In the genomic region with DNA sequence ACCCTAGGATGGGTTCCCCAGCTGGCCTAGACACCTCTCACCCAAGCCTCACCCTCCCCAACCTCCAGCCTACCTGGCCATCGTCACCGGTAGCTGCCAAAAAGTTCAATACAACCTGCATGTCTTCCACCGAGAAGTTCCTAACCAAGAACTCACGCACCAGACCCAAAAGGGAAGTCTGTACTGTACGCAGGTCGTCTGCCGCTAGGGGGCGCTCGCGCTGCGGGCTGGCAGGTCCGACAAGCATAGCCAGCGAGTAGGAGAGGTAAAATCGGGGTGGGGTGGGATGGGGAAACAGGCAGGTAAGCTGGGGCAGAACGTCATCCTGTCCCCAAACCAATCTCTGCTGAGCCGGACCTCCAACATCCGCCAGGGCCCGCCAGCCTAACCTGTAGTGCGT, we compare ENCODE assay signal across 8 mouse cellular contexts. TPM values are rescaled to one million over a fixed set of nuclear protein-coding genes. Genes with fewer than 3 reads are reported as not detected.
DNase-seq lines count a peak whose midpoint lies in the region; ATAC-seq lines count a peak whose summit lies in the region.

No protein-coding gene starts in this region.

- peaks cover 36% of the 10 kb centered on the region for H3K36me3 ChIP-seq in kidney, embryonic 15.5 days
- H3K36me3 ChIP-seq in forebrain, embryonic 16.5 days (ENCODE audit: control insufficient read depth, insufficient read depth), result no peaks in the 10 kb centered on the region
- H3K36me3 ChIP-seq in hindbrain, embryonic 12.5 days, result peaks cover 4% of the 10 kb centered on the region; the same call in 1 of the 2 replicates
- no peaks in the 10 kb centered on the region; the same call in 1 of the 2 replicates for H3K36me3 ChIP-seq in midbrain, embryonic 14.5 days (ENCODE audit: control insufficient read depth, insufficient read depth, low read length)

- H3K4me1 ChIP-seq in kidney, embryonic 15.5 days, result peaks cover 23% of the 10 kb centered on the region
- 0 out of 2 replicates have a peak, but pooled peaks cover 4% of the 10 kb centered on the region for H3K4me1 ChIP-seq in forebrain, embryonic 16.5 days (replicated peaks; ENCODE audit: control insufficient read depth, insufficient read depth, low read length)
- H3K4me1 ChIP-seq in hindbrain, embryonic 12.5 days, result peaks cover 17% of the 10 kb centered on the region
- H3K4me1 ChIP-seq in midbrain, embryonic 14.5 days (ENCODE audit: control insufficient read depth, insufficient read depth, low read length), result no peaks in the 10 kb centered on the region

- H3K9ac ChIP-seq in kidney, embryonic 15.5 days, result no peak overlapping the region
- H3K9ac ChIP-seq in forebrain, embryonic 16.5 days (replicated peaks; ENCODE audit: low read depth, low read length), result no peak overlapping the region
- H3K9ac ChIP-seq in hindbrain, embryonic 12.5 days, result no peak overlapping the region
- no peak overlapping the region for H3K9ac ChIP-seq in midbrain, embryonic 14.5 days (replicated peaks; ENCODE audit: low read length)

- peak; percentile 75 for DNase-seq in kidney, adult 11 months
- DNase-seq in cerebellum, adult 18-20 months, result peak; percentile 84 to 94
- DNase-seq in left cerebral cortex, postnatal 14 days (ENCODE audit: low spot score in 2 of 2), result peak; percentile 86 to 92
- peak; percentile 91 for DNase-seq in midbrain, embryonic 14.5 days
- DNase-seq in spleen, postnatal 10 days (ENCODE audit: low spot score in 2 of 2), result peak; percentile 87 to 95

- H3K9me3 ChIP-seq in kidney, embryonic 15.5 days (replicated peaks), result no peaks in the 10 kb centered on the region
- no peaks in the 10 kb centered on the region for H3K9me3 ChIP-seq in forebrain, embryonic 16.5 days (ENCODE audit: control insufficient read depth, low read length)
- H3K9me3 ChIP-seq in hindbrain, embryonic 12.5 days (replicated peaks), result no peaks in the 10 kb centered on the region
- no peaks in the 10 kb centered on the region for H3K9me3 ChIP-seq in midbrain, embryonic 14.5 days (ENCODE audit: control insufficient read depth, low read length)

- no peak overlapping the region for H3K4me3 ChIP-seq in kidney, embryonic 15.5 days (replicated peaks)
- no peak overlapping the region for H3K4me3 ChIP-seq in forebrain, embryonic 16.5 days (replicated peaks; ENCODE audit: low read length)
- H3K4me3 ChIP-seq in hindbrain, embryonic 12.5 days, result no peak overlapping the region
- no peak overlapping the region for H3K4me3 ChIP-seq in midbrain, embryonic 14.5 days (replicated peaks; ENCODE audit: low read depth, low read length)

- WGBS in kidney, embryonic 15.5 days, result 7% methylated on average over 19 of the region's 19 CpGs
- 7% methylated on average over 19 of the region's 19 CpGs for WGBS in forebrain, embryonic 16.5 days
- WGBS in hindbrain, embryonic 12.5 days, result 6% methylated on average over 19 of the region's 19 CpGs
- WGBS in midbrain, embryonic 14.5 days, result 5% methylated on average over 19 of the region's 19 CpGs

- no peak overlapping the region for H3K4me2 ChIP-seq in kidney, embryonic 15.5 days
- H3K4me2 ChIP-seq in forebrain, embryonic 16.5 days (ENCODE audit: low read length), result no peak overlapping the region
- no peak overlapping the region for H3K4me2 ChIP-seq in hindbrain, embryonic 12.5 days (replicated peaks)
- no peak overlapping the region for H3K4me2 ChIP-seq in midbrain, embryonic 14.5 days (ENCODE audit: low read length)

- intact Hi-C loops in left cerebral cortex, postnatal 14 days (cut with DNase I), result loop anchor here (1.0 to 10.0 kb wide), 2 partner anchors 74 to 240 kb away; a partner anchor contains a TSS

- no peak; the same call in 1 of the 2 replicates for ATAC-seq in kidney, embryonic 15.5 days (replicated peaks; ENCODE audit: low FRiP score)
- peak; percentile 59 for ATAC-seq in forebrain, embryonic 16.5 days
- peak; percentile 33; the same call in 1 of the 2 replicates for ATAC-seq in hindbrain, embryonic 12.5 days (ENCODE audit: low FRiP score)
- ATAC-seq in midbrain, embryonic 14.5 days (ENCODE audit: low FRiP score, low TSS enrichment), result no peak

- H3K27ac ChIP-seq in kidney, embryonic 15.5 days, result no peak overlapping the region
- no peak overlapping the region for H3K27ac ChIP-seq in forebrain, embryonic 16.5 days (ENCODE audit: low read length)
- no peak overlapping the region for H3K27ac ChIP-seq in hindbrain, embryonic 12.5 days
- H3K27ac ChIP-seq in midbrain, embryonic 14.5 days (replicated peaks; ENCODE audit: low read depth, low read length), result no peak overlapping the region

- peaks cover 37% of the 10 kb centered on the region for H3K27me3 ChIP-seq in kidney, embryonic 15.5 days
- H3K27me3 ChIP-seq in forebrain, embryonic 16.5 days (replicated peaks; ENCODE audit: control insufficient read depth, insufficient read depth, low read length), result no peaks in the 10 kb centered on the region
- H3K27me3 ChIP-seq in hindbrain, embryonic 12.5 days, result peaks cover 36% of the 10 kb centered on the region
- 0 out of 2 replicates have a peak, but pooled peaks cover 3% of the 10 kb centered on the region for H3K27me3 ChIP-seq in midbrain, embryonic 14.5 days (ENCODE audit: control insufficient read depth, insufficient read depth, low read length)

RNA-seq across cellular contexts. Expression of a gene that starts 11.0 kb away (rescaled TPM):
- 55.2 and 56.4 TPM in 2 replicates for polyA plus RNA-seq in kidney, embryonic 15.5 days (2015; fragmentation: Nextera tagmentation; extraction: Ambion mirVana)
- 29.0 and 32.4 TPM in 2 replicates for polyA plus RNA-seq in forebrain, embryonic 16.5 days (2015; fragmentation: Nextera tagmentation; extraction: Ambion mirVana)
- polyA plus RNA-seq in hindbrain, embryonic 12.5 days (2016; fragmentation: Nextera tagmentation; extraction: Ambion mirVana), result 39.0 and 45.2 TPM in 2 replicates
- 1 to 10 TPM in 1 of 2 experiments, under 1 TPM in 1; 0.70 to 1.3 TPM for total RNA-seq in left cerebral cortex, postnatal 14 days (2021)
- polyA plus RNA-seq in midbrain, embryonic 14.5 days (2014; fragmentation: Nextera tagmentation; extraction: Ambion mirVana), result 22.2 and 33.7 TPM in 2 replicates

RNA-seq across cellular contexts. Expression of a gene that starts 18.7 kb away (rescaled TPM):
- 3.7 and 5.5 TPM in 2 replicates for polyA plus RNA-seq in kidney, embryonic 15.5 days (2015; fragmentation: Nextera tagmentation; extraction: Ambion mirVana)
- 2.3 and 5.9 TPM in 2 replicates for polyA plus RNA-seq in forebrain, embryonic 16.5 days (2015; fragmentation: Nextera tagmentation; extraction: Ambion mirVana)
- polyA plus RNA-seq in hindbrain, embryonic 12.5 days (2016; fragmentation: Nextera tagmentation; extraction: Ambion mirVana), result 1.8 and 2.1 TPM in 2 replicates
- 1 to 10 TPM; 5.9 to 8.9 TPM for total RNA-seq in left cerebral cortex, postnatal 14 days (2021)
- 3.6 and 5.3 TPM in 2 replicates for polyA plus RNA-seq in midbrain, embryonic 14.5 days (2014; fragmentation: Nextera tagmentation; extraction: Ambion mirVana)

RNA-seq across cellular contexts. Expression of a gene that starts 21.1 kb away (rescaled TPM):
- polyA plus RNA-seq in kidney, embryonic 15.5 days (2015; fragmentation: Nextera tagmentation; extraction: Ambion mirVana), result 151 and 157 TPM in 2 replicates
- 100 and 113 TPM in 2 replicates for polyA plus RNA-seq in forebrain, embryonic 16.5 days (2015; fragmentation: Nextera tagmentation; extraction: Ambion mirVana)
- 113 and 114 TPM in 2 replicates for polyA plus RNA-seq in hindbrain, embryonic 12.5 days (2016; fragmentation: Nextera tagmentation; extraction: Ambion mirVana)
- total RNA-seq in left cerebral cortex, postnatal 14 days (2021), result 10 to 100 TPM; 44.8 to 58.6 TPM
- polyA plus RNA-seq in midbrain, embryonic 14.5 days (2014; fragmentation: Nextera tagmentation; extraction: Ambion mirVana), result 106 and 122 TPM in 2 replicates

Comparison
In these comparisons a context has a peak if more than half of its experiments do, and no peak if none do; other contexts are left out.
1. ATAC-seq: peak in forebrain, embryonic 16.5 days (single experiment) and hindbrain, embryonic 12.5 days (single experiment); none in kidney, embryonic 15.5 days (single experiment) and midbrain, embryonic 14.5 days (single experiment).
2. Peak in every context shown above with its lines, with median percentiles within 50 percentile points of each other: DNase-seq.